Mouse (Mus musculus) myocyte (in vitro differentiated cells): Measurements from ENCODE around the gene Cyb5r4. TPM values are rescaled to one million over a fixed set of nuclear protein-coding genes. Genes with fewer than 3 reads are reported as not detected.

Experiments used
- H3K27me3 ChIP-seq: one replicate; pipeline ENCODE4 v1.6.1; 2011; ENCODE audit not compliant: control insufficient read depth, insufficient read depth, insufficient read length
- H3K36me3 ChIP-seq: one replicate; pipeline ENCODE4 v1.6.1; 2011; ENCODE audit not compliant: control insufficient read depth, insufficient read depth
- H3K4me2 ChIP-seq: one replicate; pipeline ENCODE4 v1.6.1; 2011; ENCODE audit warnings: low read depth, control low read depth
- H3K4me3 ChIP-seq: one replicate; pipeline ENCODE4 v1.5.1; 2011; ENCODE audit warnings: mild to moderate bottlenecking, control low read depth, moderate library complexity
- H3K79me2 ChIP-seq: one replicate; pipeline ENCODE4 v1.6.1; 2011; ENCODE audit not compliant: control insufficient read depth, insufficient read depth
- H3ac ChIP-seq: one replicate; pipeline ENCODE4 v1.6.1; 2011; ENCODE audit not compliant: control insufficient read depth, insufficient read length
- CEBPB ChIP-seq: IDR thresholded peaks from 2 replicates; pipeline ENCODE4 v1.6.1; 2011; ENCODE audit warnings: mild to moderate bottlenecking, moderate library complexity; ENCODE audit not compliant: poor library complexity, insufficient read depth, severe bottlenecking
- E2F4 ChIP-seq: IDR thresholded peaks from one replicate; pipeline ENCODE4 v1.6.1; 2011; ENCODE audit warnings: mild to moderate bottlenecking, control low read depth, moderate library complexity; ENCODE audit not compliant: insufficient read depth
- MAX ChIP-seq: IDR thresholded peaks from one replicate; pipeline ENCODE4 v1.6.1; 2011; ENCODE audit warnings: low read depth, mild to moderate bottlenecking, control low read depth
- MYOD1 ChIP-seq, 3 experiments: IDR thresholded peaks; one replicate each; pipeline ENCODE4 v1.6.1; 2011; ENCODE audit warnings: control low read depth in 2 of 3, low read depth in 2 of 3, mild to moderate bottlenecking in 2 of 3, moderate library complexity in 1 of 3; ENCODE audit not compliant: insufficient read length in 2 of 3, control insufficient read depth in 1 of 3
- MYOG ChIP-seq, 3 experiments: IDR thresholded peaks; one replicate each; pipeline ENCODE4 v1.6.1; 2011; ENCODE audit warnings: control low read depth in 2 of 3, low read depth in 2 of 3, mild to moderate bottlenecking in 2 of 3; ENCODE audit not compliant: insufficient read length in 2 of 3, control insufficient read depth in 1 of 3, insufficient read depth in 1 of 3
- POLR2A ChIP-seq: IDR thresholded peaks from one replicate; pipeline ENCODE4 v1.6.1; 2011; ENCODE audit warnings: low read depth, mild to moderate bottlenecking, control low read depth, moderate library complexity; ENCODE audit not compliant: insufficient read length
- POLR2AphosphoS2 ChIP-seq: IDR thresholded peaks from one replicate; pipeline ENCODE4 v1.6.1; 2011; ENCODE audit warnings: low read depth, control low read depth; ENCODE audit not compliant: insufficient read length
- REST ChIP-seq: IDR thresholded peaks from one replicate; pipeline ENCODE4 v1.6.1; 2011; ENCODE audit warnings: mild to moderate bottlenecking, control low read depth, moderate library complexity; ENCODE audit not compliant: insufficient read depth, insufficient read length
- SRF ChIP-seq: IDR thresholded peaks from one replicate; pipeline ENCODE4 v1.6.1; 2011; ENCODE audit warnings: low read depth; ENCODE audit not compliant: control insufficient read depth, insufficient read length
- TCF12 ChIP-seq: IDR thresholded peaks from one replicate; pipeline ENCODE4 v1.6.1; 2011; ENCODE audit warnings: mild to moderate bottlenecking, control low read depth; ENCODE audit not compliant: poor library complexity, insufficient read depth, severe bottlenecking
- TCF3 ChIP-seq: IDR thresholded peaks from one replicate; pipeline ENCODE4 v1.6.1; 2011; ENCODE audit warnings: low read depth, control low read depth; ENCODE audit not compliant: insufficient read length
- USF1 ChIP-seq: IDR thresholded peaks from one replicate; pipeline ENCODE4 v1.6.1; 2011; ENCODE audit warnings: low read depth, mild to moderate bottlenecking, control low read depth, moderate library complexity
- polyA plus RNA-seq: library from polyadenylated mRNA; unstranded; fragments of >200 nt; fragmentation: generic; extraction: Trizol; gene quantifications from one replicate; pipeline ENCODE4 v1.2.1, GENCODE M21; 2012; ENCODE audit warnings: missing spikeins

The Cyb5r4 gene
- polyA plus RNA-seq, 1 experiment: 9.4 TPM

DNA sequence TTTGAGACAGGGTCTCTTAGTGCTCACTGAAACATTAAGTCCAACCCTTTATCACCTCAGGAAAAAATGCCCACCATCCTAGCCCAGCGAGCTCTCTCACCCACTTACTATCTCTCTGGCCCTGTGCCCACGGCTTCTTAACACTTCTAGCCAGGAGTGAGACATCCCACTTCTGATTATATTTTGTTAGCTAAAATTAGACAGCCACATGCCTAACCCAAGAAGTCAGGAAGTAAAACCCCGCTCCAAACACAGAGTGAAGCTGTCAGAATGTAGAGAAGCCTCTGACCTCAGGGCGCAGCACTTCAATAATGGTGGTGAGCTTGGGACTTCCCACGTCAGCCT, 16.4 kb upstream of the Cyb5r4 start:
- Histone ChIP-seq H3K4me2 (no peak overlapping the region), H3K36me3 (no peaks in the 10 kb centered on the region), H3K79me2 (no peaks in the 10 kb centered on the region), H3ac (no peak overlapping the region), H3K27me3 (no peaks in the 10 kb centered on the region), H3K4me3 (no peak overlapping the region)
- TF ChIP-seq MYOG (IDR thresholded peaks at IDR 0.05; ENCODE audit: control insufficient read depth in 1 of 3, insufficient read depth in 1 of 3, insufficient read length in 2 of 3, low read depth in 2 of 3) (no peak), MYOD1 (IDR thresholded peaks at IDR 0.05; ENCODE audit: control insufficient read depth in 1 of 3, insufficient read length in 2 of 3, low read depth in 2 of 3) (no peak), USF1 (no peak), MAX (no peak), CEBPB (no peak), TCF12 (no peak), SRF (no peak), POLR2A (no peak), POLR2AphosphoS2 (no peak), REST (no peak), TCF3 (no peak), E2F4 (no peak)

DNA sequence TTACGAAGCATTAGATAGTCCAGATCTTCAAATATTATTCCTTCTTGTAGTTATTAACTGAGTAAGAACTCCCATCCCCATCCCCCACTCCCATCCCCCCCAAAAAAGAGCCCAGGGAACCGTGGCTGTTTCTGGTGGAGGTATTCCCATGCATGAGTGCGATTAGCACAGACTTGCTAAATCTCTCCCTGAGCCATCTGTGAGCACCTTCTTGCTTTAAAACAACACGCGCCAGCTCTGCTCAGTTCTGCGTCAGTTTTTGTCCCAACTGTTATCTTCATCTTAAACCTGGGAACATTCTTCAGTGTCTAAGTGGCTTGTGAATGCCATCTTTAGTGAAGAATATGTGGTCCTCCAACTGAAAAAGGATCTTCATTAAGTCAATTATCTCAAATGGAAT, 13.3 kb upstream of the Cyb5r4 start:
- H3K36me3 ChIP-seq: no peaks in the 10 kb centered on the region
- no peaks in the 10 kb centered on the region for H3K79me2 ChIP-seq
- H3K27me3 ChIP-seq: no peaks in the 10 kb centered on the region
- no peak overlapping the region for H3K4me2 ChIP-seq
- no peak overlapping the region for H3K4me3 ChIP-seq
- H3ac ChIP-seq: no peak overlapping the region
- TF ChIP-seq CEBPB: no peak
- TF ChIP-seq SRF: no peak
- no peak for TF ChIP-seq MYOD1 (IDR thresholded peaks at IDR 0.05; ENCODE audit: control insufficient read depth in 1 of 3, insufficient read length in 2 of 3, low read depth in 2 of 3)
- TF ChIP-seq TCF3: no peak
- no peak for TF ChIP-seq USF1
- no peak for TF ChIP-seq MAX
- TF ChIP-seq MYOG (IDR thresholded peaks at IDR 0.05; ENCODE audit: control insufficient read depth in 1 of 3, insufficient read depth in 1 of 3, insufficient read length in 2 of 3, low read depth in 2 of 3): no peak
- TF ChIP-seq POLR2AphosphoS2: no peak
- no peak for TF ChIP-seq REST
- TF ChIP-seq E2F4: no peak
- no peak for TF ChIP-seq TCF12
- TF ChIP-seq POLR2A: no peak

DNA sequence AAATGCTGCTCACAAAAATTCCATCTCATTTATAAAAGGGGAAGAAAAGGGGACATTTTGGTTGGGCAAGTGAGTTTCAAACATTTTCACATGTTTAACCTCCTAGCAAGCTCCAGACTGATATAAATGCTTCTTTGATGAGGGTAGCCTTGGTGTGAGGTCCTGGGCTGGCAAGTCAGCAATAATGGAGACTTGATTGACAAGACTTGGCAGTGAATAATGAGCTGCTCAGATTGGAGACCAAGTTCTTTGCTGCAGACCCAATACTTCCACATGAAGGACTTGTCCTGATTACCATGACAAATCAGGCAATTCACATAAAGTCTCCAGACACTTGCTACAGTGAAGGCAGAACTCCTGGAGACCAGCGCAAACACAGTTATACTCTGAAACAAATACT, 12.9 kb upstream of the Cyb5r4 start:
- no peak overlapping the region for H3ac ChIP-seq
- no peaks in the 10 kb centered on the region for H3K79me2 ChIP-seq
- H3K27me3 ChIP-seq: no peaks in the 10 kb centered on the region
- H3K4me2 ChIP-seq: no peak overlapping the region
- no peaks in the 10 kb centered on the region for H3K36me3 ChIP-seq
- H3K4me3 ChIP-seq: no peak overlapping the region
- TF ChIP-seq USF1 (no peak), REST (no peak), MYOD1 (IDR thresholded peaks at IDR 0.05; ENCODE audit: control insufficient read depth in 1 of 3, insufficient read length in 2 of 3, low read depth in 2 of 3) (no peak), MYOG (IDR thresholded peaks at IDR 0.05; ENCODE audit: control insufficient read depth in 1 of 3, insufficient read depth in 1 of 3, insufficient read length in 2 of 3, low read depth in 2 of 3) (no peak), CEBPB (no peak), E2F4 (no peak), TCF12 (no peak), TCF3 (no peak), POLR2A (no peak), POLR2AphosphoS2 (no peak), MAX (no peak), SRF (no peak)

DNA sequence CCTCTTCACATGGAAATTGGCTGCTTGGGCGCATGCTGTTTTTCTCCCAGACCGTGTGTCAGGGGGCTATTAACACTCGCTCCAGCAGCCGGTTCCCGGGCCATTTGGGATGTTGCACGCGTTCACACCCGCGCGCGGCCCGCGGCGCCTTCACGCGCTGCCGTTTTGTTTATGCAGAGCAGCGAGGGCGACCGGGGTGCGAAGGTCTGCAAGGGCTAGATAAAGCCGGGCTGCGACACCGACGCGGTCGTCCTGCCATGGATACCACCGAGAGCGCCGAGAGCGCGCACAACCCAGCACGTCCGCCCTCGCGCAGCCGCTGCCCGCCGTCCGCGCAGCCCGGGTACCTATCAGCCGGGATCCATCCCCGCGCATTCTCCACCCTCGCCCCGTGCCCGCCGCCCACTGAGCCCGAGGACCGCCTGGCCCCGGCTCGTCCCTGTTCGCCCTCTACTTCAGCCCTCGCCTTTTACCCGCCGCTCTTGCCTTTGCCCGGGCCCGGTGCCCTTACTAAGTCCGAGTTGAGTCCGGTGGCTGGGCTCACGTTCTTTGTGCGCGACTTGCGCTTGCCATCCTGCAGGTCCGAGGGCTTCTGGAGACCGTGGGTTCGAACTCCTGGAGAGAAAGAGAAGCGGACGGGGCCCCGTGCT, 6.4 kb upstream of the Cyb5r4 start, which contains the start of gene Ripply2:
Gene Ripply2, plus strand, starts transcription at position 250 of the 650 bp plus-strand sequence.
- TF ChIP-seq TCF12: no peak
- no peak for TF ChIP-seq REST
- H3K4me2 ChIP-seq: no peak within 1 kb of the TSS
- H3K4me3 ChIP-seq: no peak within 1 kb of the TSS
- no peak within 1 kb of the TSS for H3ac ChIP-seq
- no peaks in the 10 kb centered on the region for H3K79me2 ChIP-seq
- no peaks in the 10 kb centered on the region for H3K36me3 ChIP-seq
- peaks cover 21% of the 10 kb centered on the region for H3K27me3 ChIP-seq

DNA sequence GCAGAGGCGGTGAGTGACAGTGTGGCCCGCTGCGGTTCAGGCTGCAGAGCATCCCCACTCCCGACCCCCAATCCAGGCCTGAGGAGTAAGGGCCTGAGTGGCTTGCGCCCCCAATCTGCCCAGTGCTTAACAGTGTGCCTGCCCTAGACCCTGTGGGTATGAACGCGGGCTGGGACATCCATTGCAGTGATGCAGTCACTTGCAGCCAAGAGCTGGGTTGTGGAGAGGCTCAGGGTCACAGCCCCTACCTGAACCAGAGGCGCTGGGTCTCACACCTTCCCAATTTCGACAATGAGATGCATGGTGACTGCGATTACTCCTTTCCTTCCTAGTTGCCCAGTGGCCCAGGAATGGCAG, 5.9 kb upstream of the Cyb5r4 start:
- no peak overlapping the region for H3K4me2 ChIP-seq
- H3K36me3 ChIP-seq: no peaks in the 10 kb centered on the region
- no peak overlapping the region for H3ac ChIP-seq
- no peak overlapping the region for H3K4me3 ChIP-seq
- TF ChIP-seq POLR2AphosphoS2 (no peak), E2F4 (no peak), POLR2A (no peak), TCF12 (no peak), SRF (no peak), TCF3 (no peak), MYOD1 (IDR thresholded peaks at IDR 0.05; ENCODE audit: control insufficient read depth in 1 of 3, insufficient read length in 2 of 3, low read depth in 2 of 3) (no peak), CEBPB (no peak), MAX (no peak), REST (no peak), MYOG (IDR thresholded peaks at IDR 0.05; ENCODE audit: control insufficient read depth in 1 of 3, insufficient read depth in 1 of 3, insufficient read length in 2 of 3, low read depth in 2 of 3) (no peak), USF1 (no peak)
- H3K79me2 ChIP-seq: no peaks in the 10 kb centered on the region
- peaks cover 21% of the 10 kb centered on the region for H3K27me3 ChIP-seq
